Mouse (Mus musculus): Measurements from ENCODE around the gene 5530400C23Rik.
"Not testable (repeated sequence)": the region's sequence is repeated elsewhere in the genome, so short reads cannot be mapped to it uniquely, and the experiment has no call there.

5530400C23Rik gene

GRCm38 (mm10) chr6:133291916-133292315 is at the start of gene 5530400C23Rik:
TSS of gene 5530400C23Rik (plus strand) at chr6:133292216.
- DNase-seq (ENCODE audit: low spot score in 2 of 2) = not testable (repeated sequence)

- no peak for DNase-seq (ENCODE audit: low spot score in 2 of 2)
Observed at GRCm38 (mm10) chr6:133305952-133306715, 14.1 kb downstream of the 5530400C23Rik start.

GRCm38 (mm10) chr6:133313896-133314295 is 21.9 kb downstream of the 5530400C23Rik start:
- DNase-seq (ENCODE audit: low spot score in 2 of 2) = not testable (repeated sequence)

GRCm38 (mm10) chr6:133338535-133338934 is 46.5 kb downstream of the 5530400C23Rik start:
- DNase-seq (ENCODE audit: low spot score in 2 of 2) = no peak

GRCm38 (mm10) chr6:133341731-133342130 is 49.7 kb downstream of the 5530400C23Rik start:
- DNase-seq (ENCODE audit: low spot score in 2 of 2) = not testable (repeated sequence)

Data from right cerebral cortex, adult 2 months (tissue).